Mouse (Mus musculus): ENCODE measurements around the gene Gm8020. TPM values are rescaled to one million over a fixed set of nuclear protein-coding genes. Genes with fewer than 3 reads are reported as not detected.
"Not testable (repeated sequence)": the region's sequence is repeated elsewhere in the genome, so short reads cannot be mapped to it uniquely, and the experiment has no call there.

Gm8020 gene
- polyA plus RNA-seq (2015; fragmentation: Nextera tagmentation; extraction: Ambion mirVana): not detected in 2 replicates

GRCm38 (mm10) chr14:42502249-42502648, at the start of gene Gm8020:
Gene Gm8020 (minus strand): TSS chr14:42502349.
- 95% methylated on average over 2 of the region's 3 CpGs for WGBS

GRCm38 (mm10) chr14:42543170-42543701, 41.1 kb upstream of the Gm8020 start:
- 0 out of 2 replicates have a peak, but pooled peaks have one; percentile 44 for ATAC-seq (ENCODE audit: low FRiP score, low read depth)
- H3K9ac ChIP-seq; H3K27ac ChIP-seq; H3K36me3 ChIP-seq; H3K9me3 ChIP-seq; H3K4me1 ChIP-seq; H3K4me2 ChIP-seq (replicated peaks); H3K4me3 ChIP-seq; H3K27me3 ChIP-seq: not testable (repeated sequence)
- WGBS: 13% methylated on average over 28 of the region's 31 CpGs

More at GRCm38 (mm10) chr14:42502249-42502648, at the start of gene Gm8020:
- not testable (repeated sequence) for H3K4me2 ChIP-seq (replicated peaks); H3K27me3 ChIP-seq; H3K9ac ChIP-seq; H3K36me3 ChIP-seq; H3K4me3 ChIP-seq; H3K9me3 ChIP-seq; H3K27ac ChIP-seq; ATAC-seq (ENCODE audit: low FRiP score, low read depth); H3K4me1 ChIP-seq

GRCm38 (mm10) chr14:42542316-42543169, 40.4 kb upstream of the Gm8020 start:
- ATAC-seq (ENCODE audit: low FRiP score, low read depth): peak; percentile 28; the same call in 1 of the 2 replicates
- not testable (repeated sequence) for H3K4me1 ChIP-seq
- 14% methylated on average over 21 of the region's 29 CpGs for WGBS

GRCm38 (mm10) chr14:42524182-42524581, 22.0 kb upstream of the Gm8020 start, which contains the start of gene Gm8024:
Gene Gm8024 (minus strand): TSS chr14:42524282.
- H3K4me2 ChIP-seq (replicated peaks); H3K36me3 ChIP-seq; H3K9ac ChIP-seq; H3K4me1 ChIP-seq; H3K27me3 ChIP-seq; H3K4me3 ChIP-seq; H3K9me3 ChIP-seq; H3K27ac ChIP-seq; ATAC-seq (ENCODE audit: low FRiP score, low read depth): not testable (repeated sequence)
- WGBS: 100% methylated on average over 1 of the region's 3 CpGs

More at GRCm38 (mm10) chr14:42542316-42543169, 40.4 kb upstream of the Gm8020 start:
- H3K36me3 ChIP-seq; H3K27me3 ChIP-seq; H3K4me2 ChIP-seq (replicated peaks); H3K4me3 ChIP-seq; H3K9ac ChIP-seq; H3K27ac ChIP-seq; H3K9me3 ChIP-seq: not testable (repeated sequence)

- H3K36me3 ChIP-seq; H3K9ac ChIP-seq; H3K4me2 ChIP-seq (replicated peaks); H3K4me1 ChIP-seq; H3K9me3 ChIP-seq; H3K27ac ChIP-seq; H3K27me3 ChIP-seq; H3K4me3 ChIP-seq; ATAC-seq (ENCODE audit: low FRiP score, low read depth): not testable (repeated sequence)
- WGBS: 60% methylated on average over 2 of the region's 2 CpGs
Observed at GRCm38 (mm10) chr14:42463581-42463980, 38.6 kb downstream of the Gm8020 start, which contains the start of gene Gm8011. Gene Gm8011 (plus strand): TSS chr14:42463881.

Other genes starting within 250 kb of the Gm8020 start
- gene Gm17026, start 242.3 kb downstream of the Gm8020 start, polyA plus RNA-seq (2015; fragmentation: Nextera tagmentation; extraction: Ambion mirVana): not detected in 2 replicates
- not detected in 2 replicates for gene Gm9611, start 205.0 kb downstream of the Gm8020 start, polyA plus RNA-seq (2015; fragmentation: Nextera tagmentation; extraction: Ambion mirVana)
- not detected in 2 replicates for gene Gm7995, start 192.1 kb downstream of the Gm8020 start, polyA plus RNA-seq (2015; fragmentation: Nextera tagmentation; extraction: Ambion mirVana)
- gene Gm8005, start 62.7 kb downstream of the Gm8020 start, polyA plus RNA-seq (2015; fragmentation: Nextera tagmentation; extraction: Ambion mirVana): not detected in 2 replicates
- not detected in 2 replicates for gene Gm8011, start 38.5 kb downstream of the Gm8020 start, polyA plus RNA-seq (2015; fragmentation: Nextera tagmentation; extraction: Ambion mirVana)
- not detected in 2 replicates for gene Gm8024, start 21.9 kb upstream of the Gm8020 start, polyA plus RNA-seq (2015; fragmentation: Nextera tagmentation; extraction: Ambion mirVana)
- not detected in 2 replicates for gene Gm17124, start 97.5 kb upstream of the Gm8020 start, polyA plus RNA-seq (2015; fragmentation: Nextera tagmentation; extraction: Ambion mirVana)
- gene Gm3633, start 139.6 kb upstream of the Gm8020 start, polyA plus RNA-seq (2015; fragmentation: Nextera tagmentation; extraction: Ambion mirVana): not detected in 2 replicates
- not detected in 2 replicates for gene Gm10378, start 153.6 kb upstream of the Gm8020 start, polyA plus RNA-seq (2015; fragmentation: Nextera tagmentation; extraction: Ambion mirVana)